Mouse (Mus musculus) gastrocnemius, adult 8-10 months (tissue): Measurements from ENCODE around the gene Tomm22. TPM values are rescaled to one million over a fixed set of nuclear protein-coding genes. Genes with fewer than 3 reads are reported as not detected.
"Not testable (repeated sequence)": the region's sequence is repeated elsewhere in the genome, so short reads cannot be mapped to it uniquely, and the experiment has no call there.

Source experiments
- DNase-seq, 2 experiments: peaks; one replicate each; pipeline ENCODE4 v3.0.0; 2022; ENCODE audit warnings: low spot score in 2 of 2
- total RNA-seq, 4 experiments: library from RNA; stranded (reverse); gene quantifications; 2 replicates each; pipeline ENCODE4 v1.2.4; 2022

The Tomm22 gene
- 10 to 100 TPM; 56.0 to 62.6 (median 58.7) TPM for total RNA-seq

GRCm38 (mm10) chr15:79670249-79670971, at the start of gene Tomm22:
TSS of gene Tomm22 (plus strand) at chr15:79670861.
- peak; percentile 70 to 84 for DNase-seq

GRCm38 (mm10) chr15:79630471-79630870, 40.2 kb upstream of the Tomm22 start:
- no peak for DNase-seq

DNA sequence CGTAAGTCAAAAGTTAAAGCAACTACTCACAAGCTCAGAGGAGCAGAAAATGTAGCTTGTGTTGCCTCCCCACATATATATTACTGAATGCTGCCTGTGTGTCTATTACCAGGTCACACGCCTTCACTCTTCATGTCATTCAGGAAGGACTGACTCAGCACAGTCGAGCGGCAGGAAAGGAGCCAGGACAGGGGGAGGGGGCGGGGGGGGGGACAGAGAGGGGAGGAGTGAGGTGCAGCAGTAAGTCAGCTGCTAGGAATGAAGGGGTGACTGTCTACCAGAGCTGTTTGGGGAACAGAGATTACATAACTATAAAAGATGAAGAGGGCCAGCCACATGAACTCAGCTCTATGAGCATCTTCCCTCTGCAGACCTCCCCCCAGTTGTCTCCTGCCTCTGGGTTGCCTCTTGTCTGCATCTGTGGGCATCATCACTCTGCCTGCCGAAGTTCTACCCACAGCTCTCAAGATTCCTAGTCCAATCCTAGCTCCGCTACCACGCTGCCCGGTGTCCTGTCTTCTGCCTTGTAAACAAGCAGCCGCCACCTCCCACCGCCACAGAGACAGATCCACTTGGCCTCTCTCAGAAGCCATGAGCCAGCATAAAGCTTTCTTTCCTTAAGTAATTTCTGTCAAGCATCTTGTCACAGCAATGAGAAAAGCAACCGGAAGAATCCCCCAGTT, 29.4 kb upstream of the Tomm22 start:
- DNase-seq: no peak

GRCm38 (mm10) chr15:79645483-79645882, 25.2 kb upstream of the Tomm22 start:
- DNase-seq: no peak

DNA sequence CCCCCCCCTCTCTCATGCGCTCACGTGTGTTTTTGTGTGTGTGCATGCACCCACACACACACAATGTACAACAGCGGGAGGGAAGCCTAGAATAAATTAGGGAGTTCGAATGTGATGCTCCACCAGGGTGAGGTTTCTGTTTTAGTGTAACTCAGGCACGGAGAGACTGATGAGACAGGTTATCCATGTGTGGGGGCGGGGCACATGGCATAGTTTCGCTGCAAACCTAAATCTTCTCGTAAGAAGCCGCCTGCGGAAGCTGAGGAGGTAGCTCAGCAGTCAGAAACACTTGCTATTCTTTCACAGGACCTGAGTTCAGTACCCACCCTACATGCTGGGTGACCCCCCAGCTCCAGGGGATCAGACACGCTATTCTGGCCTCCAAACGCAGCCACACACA, 22.5 kb upstream of the Tomm22 start:
- no peak for DNase-seq

GRCm38 (mm10) chr15:79650569-79650968, 20.1 kb upstream of the Tomm22 start:
- DNase-seq: no peak

DNA sequence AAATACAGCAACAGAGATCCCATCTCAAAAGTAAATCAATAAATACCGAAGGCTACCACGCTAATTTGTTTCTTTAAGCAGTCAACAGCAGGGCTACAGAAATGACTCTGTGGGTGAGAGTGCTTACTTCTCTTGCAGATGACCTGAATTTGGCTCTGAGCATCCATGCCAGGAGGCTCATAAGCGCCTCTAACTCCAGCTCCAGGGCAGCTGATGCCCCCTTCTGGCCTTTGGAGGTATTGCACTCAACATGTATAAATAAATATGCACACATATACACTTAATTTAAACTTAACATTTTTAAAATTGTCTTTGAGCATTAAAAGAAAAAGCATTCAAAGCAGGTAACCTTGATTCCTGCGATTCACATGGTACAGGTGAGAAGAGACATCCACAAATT, 19.2 kb upstream of the Tomm22 start:
- no peak for DNase-seq

- no peak for DNase-seq
Measured at GRCm38 (mm10) chr15:79656451-79656850, 14.2 kb upstream of the Tomm22 start.

DNA sequence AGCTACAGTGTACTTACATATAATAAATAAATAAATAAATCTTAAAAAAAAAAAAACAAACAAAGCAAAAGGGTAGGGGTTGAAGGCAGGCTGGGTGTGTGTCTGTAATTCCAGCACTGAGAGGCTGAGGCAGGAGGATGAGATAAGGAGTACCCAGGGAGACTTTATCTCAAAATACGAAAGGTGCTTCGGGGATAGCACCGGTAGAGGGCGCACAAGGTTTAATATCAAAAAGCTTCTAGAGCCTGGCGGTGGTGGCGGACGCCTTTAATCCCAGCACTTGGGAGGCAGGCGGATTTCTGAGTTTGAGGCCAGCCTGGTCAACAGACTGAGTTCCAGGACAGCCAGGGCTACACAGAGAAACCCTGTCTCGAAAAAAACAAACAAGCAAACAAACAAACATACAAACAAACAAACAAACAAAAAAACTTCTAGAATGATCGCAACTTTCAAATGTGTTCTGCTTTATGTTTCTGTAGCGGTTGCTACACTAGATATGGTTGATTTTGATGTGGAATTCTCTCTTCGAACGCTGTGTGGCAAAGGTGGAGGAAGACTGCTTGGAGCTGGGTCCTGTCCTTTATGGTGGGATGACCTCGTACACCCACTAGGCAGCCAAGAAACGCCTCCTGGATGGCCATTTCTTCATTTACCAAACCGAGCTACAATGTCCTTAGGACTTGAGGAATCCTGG, 12.7 kb upstream of the Tomm22 start:
- peak; percentile 67 to 71 for DNase-seq

DNA sequence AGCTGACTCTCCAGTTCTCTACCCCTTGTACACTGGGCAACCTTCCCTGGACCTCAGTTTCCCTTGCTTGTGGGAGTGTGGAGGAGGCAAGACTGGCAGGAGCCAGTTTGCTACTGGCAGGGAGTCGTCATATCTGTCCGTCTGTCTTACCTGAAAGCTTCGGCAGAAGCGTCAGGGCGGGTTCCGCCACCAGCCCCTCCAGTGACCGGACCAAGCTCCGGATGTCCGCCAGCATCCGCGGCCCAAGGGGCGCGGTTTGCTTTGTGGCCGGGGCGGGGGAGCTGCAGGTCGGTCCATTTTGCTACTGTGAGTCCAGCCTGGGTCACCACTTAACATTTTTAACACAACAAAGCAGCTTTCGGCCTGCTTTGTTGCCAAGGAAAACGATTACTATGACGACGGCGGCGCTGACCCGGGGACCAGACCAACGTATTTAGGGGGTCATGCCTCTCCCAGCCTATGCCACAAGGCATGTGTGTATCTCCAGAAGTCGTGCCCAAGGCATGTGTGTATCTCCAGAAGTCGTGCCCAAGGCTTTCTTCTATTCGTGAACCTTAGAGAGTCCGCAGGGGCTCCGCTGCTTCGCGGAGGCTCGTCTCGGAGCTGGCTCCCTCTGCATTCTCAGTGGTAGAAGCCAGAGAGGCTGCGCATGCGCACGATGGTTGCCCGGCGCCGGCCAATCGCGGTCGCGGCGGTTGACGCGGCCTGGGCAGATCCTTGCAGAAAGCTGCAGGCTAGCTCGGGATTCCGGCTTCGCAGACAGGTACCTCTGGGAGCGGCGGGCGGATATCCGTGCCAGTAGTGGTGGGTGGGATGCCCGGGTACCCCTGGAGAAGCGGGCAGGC, 11.9 kb upstream of the Tomm22 start, which contains the start of the genes Fam227a and Cby1:
Gene Fam227a, minus strand, starts transcription at position 426 of the 845 bp plus-strand sequence.
Gene Cby1, plus strand, starts transcription at position 669 of the 845 bp plus-strand sequence.
- peak; percentile 82 to 91 for DNase-seq

GRCm38 (mm10) chr15:79661852-79662251, 8.8 kb upstream of the Tomm22 start:
- no peak for DNase-seq

DNA sequence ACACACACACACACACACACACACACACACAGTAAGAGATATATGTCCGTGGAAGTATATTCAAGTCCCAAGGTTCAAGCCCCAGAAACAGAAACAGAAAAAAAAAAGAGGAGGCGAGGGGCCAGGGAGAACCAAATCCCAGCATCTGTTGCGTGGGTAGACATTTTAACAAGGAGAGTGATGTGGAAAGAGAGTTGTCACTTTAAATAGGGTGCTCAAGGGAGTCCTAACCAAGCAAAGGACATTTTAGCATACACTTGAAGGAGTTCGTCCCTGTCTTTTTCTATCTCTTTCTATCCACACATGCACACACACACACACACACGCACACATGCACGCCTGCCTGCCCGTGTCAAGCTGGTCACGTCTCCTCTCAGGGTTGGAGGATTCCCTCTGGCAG, 6.0 kb upstream of the Tomm22 start:
- no peak for DNase-seq

- no peak for DNase-seq
Measured at GRCm38 (mm10) chr15:79669195-79669594, 1.5 kb upstream of the Tomm22 start.

GRCm38 (mm10) chr15:79670972-79671299, 275 bp downstream of the Tomm22 start:
- DNase-seq: no peak

DNA sequence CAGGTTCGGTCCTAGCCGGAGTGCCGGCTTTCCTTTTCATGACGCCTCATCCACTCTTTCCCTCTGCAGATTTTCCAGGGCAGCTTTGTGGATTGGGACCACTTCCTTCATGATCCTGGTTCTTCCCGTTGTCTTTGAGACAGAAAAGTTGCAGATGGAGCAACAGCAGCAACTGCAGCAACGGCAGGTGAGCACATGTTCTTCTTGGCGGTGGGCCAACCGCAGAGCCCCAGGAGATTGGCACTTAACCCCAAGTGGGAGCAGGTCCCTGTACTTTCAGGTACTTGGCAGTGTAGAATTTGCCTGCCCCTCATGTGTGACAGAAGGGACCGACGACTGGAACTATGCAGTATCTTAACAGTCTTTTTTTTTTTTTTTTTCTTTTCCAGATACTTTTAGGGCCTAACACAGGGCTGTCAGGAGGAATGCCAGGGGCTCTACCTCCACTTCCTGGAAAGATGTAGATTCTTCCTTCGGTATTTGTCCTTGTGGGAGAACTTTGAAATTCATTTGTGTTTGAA, 1.2 kb downstream of the Tomm22 start:
- DNase-seq: not testable (repeated sequence)

DNA sequence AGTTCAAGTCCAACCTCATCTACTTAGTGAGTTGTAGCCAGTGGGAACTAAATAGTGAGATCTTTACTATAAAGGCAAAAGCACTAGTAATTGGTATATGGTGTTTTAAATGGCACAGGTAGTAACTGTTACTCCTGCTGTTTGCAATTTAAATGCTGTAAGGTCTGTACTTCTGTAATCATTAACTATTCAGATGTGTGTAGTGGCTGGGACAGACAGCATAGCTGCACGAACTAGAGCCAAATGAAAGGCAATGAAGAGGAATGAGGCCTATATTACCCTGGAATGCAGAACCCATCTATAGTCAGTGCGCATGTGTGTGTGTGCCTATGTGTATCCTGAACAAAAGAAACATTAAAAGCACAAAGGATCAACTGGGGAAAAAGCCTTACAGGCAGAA, 7.3 kb downstream of the Tomm22 start:
- DNase-seq: no peak

- no peak for DNase-seq
Measured at GRCm38 (mm10) chr15:79681973-79682372, 11.3 kb downstream of the Tomm22 start.

GRCm38 (mm10) chr15:79683146-79683545, 12.5 kb downstream of the Tomm22 start:
- DNase-seq: no peak

DNA sequence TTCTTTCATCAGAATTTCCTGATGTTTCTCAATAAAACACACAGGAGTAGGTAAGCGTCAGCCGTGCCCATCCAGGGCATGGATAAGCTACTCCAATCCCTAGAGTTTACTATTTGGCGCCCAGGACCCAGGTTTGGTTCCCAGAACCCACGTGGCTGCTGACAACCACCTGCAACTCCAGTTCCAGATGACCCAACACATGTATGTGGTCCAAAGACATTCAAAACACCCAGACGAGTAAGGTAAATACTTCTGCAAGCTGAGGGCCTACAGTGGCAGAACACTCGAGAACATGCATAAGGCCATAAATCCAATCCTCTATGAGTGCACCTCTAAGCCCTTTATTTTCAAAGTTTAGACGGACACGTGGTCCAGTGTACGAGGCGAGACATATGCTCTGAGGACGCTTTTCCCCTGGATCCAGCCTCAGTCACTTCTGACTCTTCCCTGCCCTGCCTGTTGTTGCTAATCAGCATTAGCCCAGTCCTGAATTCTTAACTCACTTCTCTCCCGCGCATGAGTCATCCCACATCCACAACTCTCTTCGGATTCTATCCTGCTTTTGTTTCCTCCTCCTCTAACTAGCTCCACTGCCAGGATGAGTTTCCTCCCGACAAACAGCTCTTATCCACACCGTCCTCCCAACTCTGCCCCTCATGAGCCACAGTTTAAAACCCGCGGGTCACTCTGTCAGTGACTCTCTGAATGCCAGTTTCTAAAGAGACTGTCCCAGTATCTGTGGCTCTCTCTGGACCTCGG, 13.2 kb downstream of the Tomm22 start:
- no peak for DNase-seq

GRCm38 (mm10) chr15:79684616-79685015, 14.0 kb downstream of the Tomm22 start:
- no peak for DNase-seq
